Mouse (Mus musculus) neural tube, embryonic 14.5 days (tissue): ENCODE measurements at regions not wholly inside any gene's neighbourhood (a gene's known extent, or its start where the extent isn't known, plus 50 kb on each side); places are given as distances from the start of the nearest gene placed in this dataset.

Experiments
- ATAC-seq: fragments of 200-750 bp; cut with Nextera tagmentation; 2 replicates; pipeline ENCODE4 v1.8.0; 2017; ENCODE audit warnings: low read depth, mild to moderate bottlenecking, moderate TSS enrichment, moderate library complexity
- H3K27ac ChIP-seq: fragments of 300-500 bp; sonication (generic); 2 replicates; pipeline ENCODE4 v1.5.1; 2014; ENCODE audit warnings: low read depth, mild to moderate bottlenecking, control low read depth, low read length, moderate library complexity, mixed read lengths
- H3K27me3 ChIP-seq: fragments of 300-500 bp; sonication (generic); 2 replicates; pipeline ENCODE4 v1.6.1; 2014; ENCODE audit warnings: low read length; ENCODE audit not compliant: control insufficient read depth, insufficient read depth
- H3K36me3 ChIP-seq: fragments of 300-500 bp; sonication (generic); 2 replicates; pipeline ENCODE4 v1.6.1; 2014; ENCODE audit warnings: low read length, mixed read lengths; ENCODE audit not compliant: control insufficient read depth, insufficient read depth
- H3K4me1 ChIP-seq: fragments of 300-500 bp; sonication (generic); 2 replicates; pipeline ENCODE4 v1.6.1; 2014; ENCODE audit warnings: low read length; ENCODE audit not compliant: control insufficient read depth, insufficient read depth
- H3K4me2 ChIP-seq: fragments of 300-500 bp; sonication (generic); 2 replicates; pipeline ENCODE4 v1.6.1; 2014; ENCODE audit warnings: mild to moderate bottlenecking, low read depth, low read length, control low read depth
- H3K4me3 ChIP-seq: fragments of 300-500 bp; sonication (generic); 2 replicates; pipeline ENCODE4 v1.5.1; 2014; ENCODE audit warnings: low read depth, low read length, control low read depth, mixed read lengths
- H3K9ac ChIP-seq: fragments of 300-500 bp; sonication (generic); replicated peaks from 2 replicates; pipeline ENCODE4 v1.6.1; 2014; ENCODE audit warnings: low read depth, mild to moderate bottlenecking, control low read depth, low read length, mixed read lengths
- H3K9me3 ChIP-seq: fragments of 300-500 bp; sonication (generic); 2 replicates; pipeline ENCODE4 v1.6.1; 2016; ENCODE audit warnings: low read length; ENCODE audit not compliant: control insufficient read depth
- WGBS: fragments of 180-500 bp; shearing (Covaris S2); extraction: QIAGEN DNeasy Blood & Tissue Kit; methylation state at CpG from one replicate; pipeline ENCODE4 v1.1.7; 2014; 5-methylcytosine and 5-hydroxymethylcytosine counted together

- Histone ChIP-seq H3K27ac (no peak overlapping the region), H3K9ac (no peak overlapping the region), H3K9me3 (no peaks in the 10 kb centered on the region), H3K36me3 (no peaks in the 10 kb centered on the region), H3K27me3 (no peaks in the 10 kb centered on the region), H3K4me2 (no peak overlapping the region), H3K4me1 (no peaks in the 10 kb centered on the region), H3K4me3 (no peak overlapping the region)
- WGBS = 73% methylated on average over 6 of the region's 6 CpGs
- ATAC-seq = no peak
Measured at GRCm38 (mm10) chr3:56590071-56590470, 406.6 kb upstream of the Nbea start.

- ATAC-seq = no peak
- 71% methylated on average over 5 of the region's 5 CpGs for WGBS
Measured at GRCm38 (mm10) chr3:56575422-56575821, 391.9 kb upstream of the Nbea start.

DNA sequence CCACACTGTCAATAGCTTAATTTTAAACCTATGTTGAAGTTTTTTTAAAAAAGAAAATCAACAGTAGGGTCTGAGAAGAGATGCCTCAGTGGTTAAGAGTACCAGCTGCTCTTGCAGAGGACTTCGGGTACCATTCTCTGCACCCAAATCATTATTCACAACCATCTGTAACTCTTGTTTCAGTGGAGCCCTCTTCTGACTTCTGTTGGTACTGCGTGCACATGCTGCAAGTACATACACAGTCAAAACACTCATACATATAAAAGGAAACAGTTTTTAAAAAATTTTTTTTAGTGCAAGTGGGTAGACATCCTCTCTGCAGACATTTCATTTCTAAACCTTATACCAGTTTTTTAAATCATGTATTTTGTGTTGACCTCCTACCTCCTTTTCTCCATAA is 352.7 kb upstream of the Nbea start:
- no peak overlapping the region for H3K27ac ChIP-seq
- H3K36me3 ChIP-seq = no peaks in the 10 kb centered on the region
- 87% methylated on average over 2 of the region's 2 CpGs for WGBS
- no peak overlapping the region for H3K4me2 ChIP-seq
- no peak overlapping the region for H3K4me3 ChIP-seq
- H3K9ac ChIP-seq = no peak overlapping the region
- no peaks in the 10 kb centered on the region for H3K4me1 ChIP-seq
- no peak for ATAC-seq
- no peaks in the 10 kb centered on the region for H3K9me3 ChIP-seq
- H3K27me3 ChIP-seq = no peaks in the 10 kb centered on the region

More at GRCm38 (mm10) chr3:56575422-56575821, 391.9 kb upstream of the Nbea start:
- H3K9me3 ChIP-seq = peaks cover 4% of the 10 kb centered on the region; the same call in 1 of the 2 replicates
- H3K4me3 ChIP-seq = no peak overlapping the region
- no peak overlapping the region for H3K27ac ChIP-seq
- no peaks in the 10 kb centered on the region for H3K4me1 ChIP-seq
- no peaks in the 10 kb centered on the region for H3K27me3 ChIP-seq
- H3K4me2 ChIP-seq = no peak overlapping the region
- H3K36me3 ChIP-seq = no peaks in the 10 kb centered on the region
- H3K9ac ChIP-seq = no peak overlapping the region

- no peak for ATAC-seq
- WGBS = 93% methylated on average over 1 of the region's 1 CpGs
- Histone ChIP-seq H3K36me3 (no peaks in the 10 kb centered on the region), H3K9ac (no peak overlapping the region), H3K4me2 (no peak overlapping the region), H3K4me3 (no peak overlapping the region), H3K4me1 (no peaks in the 10 kb centered on the region), H3K9me3 (no peaks in the 10 kb centered on the region), H3K27me3 (no peaks in the 10 kb centered on the region), H3K27ac (no peak overlapping the region)
Measured at GRCm38 (mm10) chr3:56504445-56504844, 320.9 kb upstream of the Nbea start.

GRCm38 (mm10) chr3:56499301-56499700 is 315.8 kb upstream of the Nbea start:
- Histone ChIP-seq H3K27ac (no peak overlapping the region), H3K4me1 (no peaks in the 10 kb centered on the region), H3K9ac (no peak overlapping the region), H3K9me3 (no peaks in the 10 kb centered on the region), H3K4me2 (no peak overlapping the region), H3K36me3 (no peaks in the 10 kb centered on the region), H3K27me3 (no peaks in the 10 kb centered on the region), H3K4me3 (no peak overlapping the region)
- ATAC-seq = no peak
- WGBS = 67% methylated on average over 1 of the region's 1 CpGs

DNA sequence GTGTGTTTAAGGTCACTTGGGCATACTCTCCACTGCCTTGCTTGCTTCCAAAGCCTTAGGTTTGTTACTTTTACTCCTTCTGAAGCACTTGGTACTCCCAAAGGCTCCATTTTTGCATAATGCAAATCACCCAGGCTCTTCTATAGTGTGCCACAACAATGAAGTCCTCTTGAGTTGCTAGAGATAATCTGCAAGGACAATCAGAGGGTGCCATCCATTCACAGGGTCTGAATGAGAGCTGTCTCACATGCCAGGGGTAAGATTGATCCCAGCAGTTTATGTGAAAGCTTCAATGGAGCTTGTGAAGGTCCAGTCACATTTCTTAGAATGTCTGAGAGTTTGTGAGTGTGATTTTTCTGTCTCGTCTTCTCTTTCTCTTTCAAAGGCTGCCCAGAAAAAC is 310.4 kb upstream of the Nbea start:
- no peaks in the 10 kb centered on the region for H3K27me3 ChIP-seq
- WGBS = 14% methylated on average over 1 of the region's 1 CpGs
- H3K27ac ChIP-seq = no peak overlapping the region
- ATAC-seq = peak; percentile 56; the same call in 1 of the 2 replicates
- H3K4me2 ChIP-seq = no peak overlapping the region
- H3K4me1 ChIP-seq = no peaks in the 10 kb centered on the region
- no peak overlapping the region for H3K4me3 ChIP-seq
- no peaks in the 10 kb centered on the region for H3K9me3 ChIP-seq
- no peaks in the 10 kb centered on the region for H3K36me3 ChIP-seq
- H3K9ac ChIP-seq = no peak overlapping the region

GRCm38 (mm10) chr3:56489154-56489553 is 305.7 kb upstream of the Nbea start:
- 81% methylated on average over 5 of the region's 5 CpGs for WGBS
- Histone ChIP-seq H3K4me3 (no peak overlapping the region), H3K4me1 (no peaks in the 10 kb centered on the region), H3K4me2 (no peak overlapping the region), H3K9ac (no peak overlapping the region), H3K27ac (no peak overlapping the region), H3K36me3 (no peaks in the 10 kb centered on the region), H3K27me3 (no peaks in the 10 kb centered on the region), H3K9me3 (no peaks in the 10 kb centered on the region)
- no peak for ATAC-seq

- no peaks in the 10 kb centered on the region for H3K27me3 ChIP-seq
- no peak overlapping the region for H3K27ac ChIP-seq
- 70% methylated on average over 12 of the region's 12 CpGs for WGBS
- H3K4me2 ChIP-seq = no peak overlapping the region
- no peak overlapping the region for H3K9ac ChIP-seq
- no peaks in the 10 kb centered on the region for H3K4me1 ChIP-seq
- H3K4me3 ChIP-seq = no peak overlapping the region
- H3K36me3 ChIP-seq = no peaks in the 10 kb centered on the region
- H3K9me3 ChIP-seq = no peaks in the 10 kb centered on the region
- ATAC-seq = no peak
Measured at GRCm38 (mm10) chr3:56485550-56486400, 302.3 kb upstream of the Nbea start.

DNA sequence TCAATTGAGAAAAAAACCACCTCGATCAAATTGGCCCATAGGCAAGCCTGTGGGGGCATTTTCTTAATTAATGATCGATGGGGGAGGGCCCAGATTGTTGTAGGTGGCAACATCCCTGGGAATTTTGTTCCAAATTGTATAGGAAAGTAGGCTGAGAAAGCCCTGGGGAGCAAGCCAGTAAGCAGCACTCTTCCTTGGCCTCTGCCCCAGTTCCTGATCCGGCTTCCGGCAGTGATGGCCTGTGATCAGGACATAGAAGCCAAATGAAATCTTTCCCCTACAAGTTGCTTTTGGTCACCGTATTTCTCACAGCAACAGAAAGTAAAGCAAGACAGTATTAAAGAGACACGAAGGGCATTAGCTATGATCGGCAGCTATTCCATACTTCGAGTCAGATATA is 300.6 kb upstream of the Nbea start:
- no peak for ATAC-seq
- Histone ChIP-seq H3K27ac (no peak overlapping the region), H3K9ac (no peak overlapping the region), H3K4me1 (no peaks in the 10 kb centered on the region), H3K27me3 (no peaks in the 10 kb centered on the region), H3K4me2 (no peak overlapping the region), H3K36me3 (no peaks in the 10 kb centered on the region), H3K4me3 (no peak overlapping the region), H3K9me3 (no peaks in the 10 kb centered on the region)
- 91% methylated on average over 8 of the region's 8 CpGs for WGBS
